Mouse (Mus musculus): Measurements from ENCODE around the gene Cenph. TPM values are rescaled to one million over a fixed set of nuclear protein-coding genes. Genes with fewer than 3 reads are reported as not detected.
A peak's percentile ranks its signal among the peaks of the same experiment; 100 is the strongest.
"Not testable (repeated sequence)": the region's sequence is repeated elsewhere in the genome, so short reads cannot be mapped to it uniquely, and the experiment has no call there.

Gene Cenph
- polyA plus RNA-seq, 1 experiment from 2014 or later, result 6.5 TPM

- no peak for ATAC-seq
- 0 out of 2 replicates have a peak, but pooled peaks cover 4% of the 10 kb centered on the region for H3K36me3 ChIP-seq (ENCODE audit: control insufficient read depth, insufficient read depth, low read length)
- no peak overlapping the region for H3K4me2 ChIP-seq (ENCODE audit: low read length)
- no peaks in the 10 kb centered on the region for H3K9me3 ChIP-seq (ENCODE audit: control insufficient read depth, low read length)
- H3K4me1 ChIP-seq (ENCODE audit: control insufficient read depth, insufficient read depth, low read depth, low read length), result peaks cover 11% of the 10 kb centered on the region
- no peak overlapping the region for H3K4me3 ChIP-seq (ENCODE audit: low read length)
- WGBS, result 92% methylated on average over 2 of the region's 2 CpGs
- H3K9ac ChIP-seq (ENCODE audit: low read depth, low read length), result no peak overlapping the region
- H3K27ac ChIP-seq (ENCODE audit: low read depth, low read length), result no peak overlapping the region
- no peaks in the 10 kb centered on the region for H3K27me3 ChIP-seq (replicated peaks; ENCODE audit: control insufficient read depth, insufficient read depth, low read length)
Measured at GRCm38 (mm10) chr13:100732756-100733155, 42.9 kb downstream of the Cenph start.

DNA sequence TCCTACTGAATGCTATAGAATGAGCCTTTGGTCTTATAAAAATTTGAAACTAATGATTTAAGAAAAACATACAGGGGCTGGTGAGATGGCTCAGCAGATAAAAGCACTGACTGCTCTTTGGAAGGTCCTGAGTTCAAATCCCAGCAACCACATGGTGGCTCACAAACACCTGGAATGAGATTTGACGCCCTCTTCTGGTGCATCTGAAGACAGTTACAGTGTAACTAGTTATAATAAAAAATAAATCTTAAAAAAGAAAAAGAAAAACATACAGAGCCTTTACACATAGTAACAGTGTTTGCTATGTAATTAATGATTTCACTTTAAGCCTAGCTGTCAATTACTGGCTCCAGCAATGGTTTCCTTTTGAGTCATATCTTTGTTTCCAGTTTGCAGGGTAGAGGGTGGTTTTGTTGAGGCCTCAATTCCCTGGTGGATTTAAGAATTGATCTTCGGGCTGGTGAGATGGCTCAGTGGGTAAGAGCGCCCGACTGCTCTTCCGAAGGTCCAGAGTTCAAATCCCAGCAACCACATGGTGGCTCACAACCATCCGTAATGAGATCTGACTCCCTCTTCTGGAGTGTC lies 44.1 kb downstream of the Cenph start:
- H3K36me3 ChIP-seq (ENCODE audit: control insufficient read depth, insufficient read depth, low read length); ATAC-seq; H3K9ac ChIP-seq (ENCODE audit: low read depth, low read length); H3K4me3 ChIP-seq (ENCODE audit: low read length); H3K27ac ChIP-seq (ENCODE audit: low read depth, low read length); H3K27me3 ChIP-seq (replicated peaks; ENCODE audit: control insufficient read depth, insufficient read depth, low read length); H3K9me3 ChIP-seq (ENCODE audit: control insufficient read depth, low read length): not testable (repeated sequence)
- Histone ChIP-seq H3K4me2 (ENCODE audit: low read length) (peak overlapping the region; percentile 74), H3K4me1 (ENCODE audit: control insufficient read depth, insufficient read depth, low read depth, low read length) (peaks cover 11% of the 10 kb centered on the region)
- 92% methylated on average over 5 of the region's 6 CpGs for WGBS

DNA sequence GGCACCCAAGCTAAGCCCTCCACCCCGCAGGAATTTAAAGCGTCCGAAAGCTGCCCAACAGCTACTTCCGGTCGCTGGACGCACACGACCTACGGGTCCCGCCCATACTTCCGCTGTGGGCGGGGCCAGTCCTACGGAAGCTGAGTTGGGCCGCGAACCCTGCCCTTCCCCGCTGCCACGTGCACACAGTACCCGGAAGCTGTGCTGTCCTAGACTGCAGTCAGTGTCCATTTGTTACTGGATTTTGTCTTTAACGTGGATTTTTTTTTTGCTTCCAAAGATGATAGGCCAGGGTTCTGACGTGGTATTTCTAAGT lies 44.9 kb downstream of the Cenph start, which contains the start of gene Cdk7:
Cdk7 (minus strand) TSS at position 79 of the 316 bp plus-strand sequence.
- Histone ChIP-seq H3K9me3 (ENCODE audit: control insufficient read depth, low read length) (no peaks in the 10 kb centered on the region), H3K4me1 (ENCODE audit: control insufficient read depth, insufficient read depth, low read depth, low read length) (peaks cover 11% of the 10 kb centered on the region), H3K9ac (ENCODE audit: low read depth, low read length) (peak within 1 kb of the TSS; percentile 81), H3K27ac (ENCODE audit: low read depth, low read length) (peak within 1 kb of the TSS; percentile 85), H3K36me3 (ENCODE audit: control insufficient read depth, insufficient read depth, low read length) (0 out of 2 replicates have a peak, but pooled peaks cover 2% of the 10 kb centered on the region), H3K27me3 (replicated peaks; ENCODE audit: control insufficient read depth, insufficient read depth, low read length) (no peaks in the 10 kb centered on the region), H3K4me3 (ENCODE audit: low read length) (peak within 1 kb of the TSS; percentile 61), H3K4me2 (ENCODE audit: low read length) (peak within 1 kb of the TSS; percentile 74)
- peak; percentile 99 for ATAC-seq
- WGBS, result 0% methylated on average over 19 of the region's 19 CpGs

DNA sequence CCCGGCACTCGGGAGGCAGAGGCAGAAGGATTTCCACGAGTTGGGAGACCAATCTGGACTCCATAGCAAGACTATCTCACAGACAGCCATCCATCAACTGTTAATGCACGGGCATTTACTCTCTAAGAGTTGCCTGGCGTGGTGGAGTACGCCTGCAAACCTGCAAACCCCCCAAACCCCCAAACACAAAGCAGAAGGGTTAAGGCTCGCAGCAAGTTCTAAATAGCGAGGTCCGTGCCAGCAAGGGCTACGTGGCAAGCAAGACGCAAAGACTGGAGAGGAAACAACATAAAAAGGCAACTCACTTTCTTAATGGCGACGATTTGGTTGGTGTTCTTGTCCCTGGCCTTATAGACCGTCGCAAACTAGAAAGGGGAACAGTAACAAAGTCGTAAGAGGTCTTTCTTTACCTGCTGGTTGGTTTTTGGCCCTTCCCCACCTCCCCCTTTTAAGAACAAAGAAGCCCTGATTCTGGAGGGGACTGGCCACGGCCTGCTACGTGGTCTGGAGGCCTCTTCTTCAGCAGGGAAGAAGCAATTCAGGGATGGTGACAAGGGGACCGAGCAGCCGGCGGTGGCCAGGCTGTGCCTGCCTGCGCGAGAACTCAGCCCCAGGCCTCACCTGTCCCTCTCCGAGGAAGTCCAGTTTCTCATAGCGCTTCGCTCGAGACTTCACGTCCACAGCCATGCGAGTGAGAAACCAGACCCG lies 45.4 kb downstream of the Cenph start:
- peak; percentile 90 for ATAC-seq
- H3K4me1 ChIP-seq (ENCODE audit: control insufficient read depth, insufficient read depth, low read depth, low read length), result peaks cover 11% of the 10 kb centered on the region
- peak overlapping the region; percentile 85 for H3K27ac ChIP-seq (ENCODE audit: low read depth, low read length)
- WGBS, result 1% methylated on average over 30 of the region's 30 CpGs
- 0 out of 2 replicates have a peak, but pooled peaks cover 2% of the 10 kb centered on the region for H3K36me3 ChIP-seq (ENCODE audit: control insufficient read depth, insufficient read depth, low read length)
- peak overlapping the region; percentile 81 for H3K9ac ChIP-seq (ENCODE audit: low read depth, low read length)
- H3K4me3 ChIP-seq (ENCODE audit: low read length), result peak overlapping the region; percentile 61
- H3K4me2 ChIP-seq (ENCODE audit: low read length), result peak overlapping the region; percentile 66
- H3K9me3 ChIP-seq (ENCODE audit: control insufficient read depth, low read length), result no peaks in the 10 kb centered on the region
- H3K27me3 ChIP-seq (replicated peaks; ENCODE audit: control insufficient read depth, insufficient read depth, low read length), result no peaks in the 10 kb centered on the region

DNA sequence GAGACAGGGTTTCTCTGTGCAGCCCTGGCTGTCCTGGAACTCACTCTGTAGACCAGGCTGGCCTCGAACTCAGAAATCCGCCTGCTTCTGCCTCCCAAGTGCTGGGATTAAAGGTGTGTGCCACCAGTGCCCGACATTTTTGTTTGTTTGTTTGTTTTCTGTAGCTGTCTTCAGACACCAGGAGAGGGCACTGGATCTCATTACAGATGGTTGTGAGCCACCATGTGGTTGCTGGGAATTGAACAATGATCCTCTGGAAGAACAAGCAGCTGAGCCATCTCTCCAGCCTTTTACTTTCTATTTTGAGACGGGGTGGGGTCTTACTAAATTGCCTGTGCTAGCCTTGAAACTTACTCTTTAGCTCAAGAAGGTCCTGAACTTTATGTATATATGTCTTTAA lies 47.2 kb downstream of the Cenph start:
- 94% methylated on average over 4 of the region's 4 CpGs for WGBS
- not testable (repeated sequence) for H3K4me3 ChIP-seq (ENCODE audit: low read length); H3K27ac ChIP-seq (ENCODE audit: low read depth, low read length); H3K4me2 ChIP-seq (ENCODE audit: low read length); H3K9me3 ChIP-seq (ENCODE audit: control insufficient read depth, low read length); H3K27me3 ChIP-seq (replicated peaks; ENCODE audit: control insufficient read depth, insufficient read depth, low read length); H3K9ac ChIP-seq (ENCODE audit: low read depth, low read length); H3K36me3 ChIP-seq (ENCODE audit: control insufficient read depth, insufficient read depth, low read length); ATAC-seq
- H3K4me1 ChIP-seq (ENCODE audit: control insufficient read depth, insufficient read depth, low read depth, low read length), result peaks cover 11% of the 10 kb centered on the region

DNA sequence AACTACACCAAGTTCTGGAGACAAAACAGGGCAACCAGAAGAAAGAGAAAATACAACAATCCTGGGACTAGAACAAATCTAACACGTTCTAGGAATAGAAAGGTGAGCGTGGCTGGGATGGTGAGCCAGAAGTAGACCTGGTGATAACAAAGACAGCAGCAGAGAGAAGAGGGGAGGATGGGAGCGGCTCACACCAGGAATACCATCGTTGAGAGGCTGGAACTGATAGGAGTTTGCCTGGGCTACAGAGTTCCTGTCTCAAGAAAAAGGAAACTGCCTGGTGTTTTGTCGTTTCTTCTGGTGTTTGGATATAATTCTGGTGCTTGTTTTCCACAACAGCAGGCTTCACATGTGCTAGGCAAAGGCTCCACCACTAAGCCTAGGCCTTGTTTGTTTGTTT lies 47.6 kb downstream of the Cenph start:
- no peaks in the 10 kb centered on the region for H3K9me3 ChIP-seq (ENCODE audit: control insufficient read depth, low read length)
- H3K4me3 ChIP-seq (ENCODE audit: low read length), result no peak overlapping the region
- no peak for ATAC-seq
- H3K4me1 ChIP-seq (ENCODE audit: control insufficient read depth, insufficient read depth, low read depth, low read length), result peaks cover 11% of the 10 kb centered on the region
- WGBS, result 95% methylated on average over 5 of the region's 5 CpGs
- H3K4me2 ChIP-seq (ENCODE audit: low read length), result no peak overlapping the region
- H3K27me3 ChIP-seq (replicated peaks; ENCODE audit: control insufficient read depth, insufficient read depth, low read length), result no peaks in the 10 kb centered on the region
- H3K36me3 ChIP-seq (ENCODE audit: control insufficient read depth, insufficient read depth, low read length), result 0 out of 2 replicates have a peak, but pooled peaks cover 2% of the 10 kb centered on the region
- H3K27ac ChIP-seq (ENCODE audit: low read depth, low read length), result no peak overlapping the region
- H3K9ac ChIP-seq (ENCODE audit: low read depth, low read length), result no peak overlapping the region

DNA sequence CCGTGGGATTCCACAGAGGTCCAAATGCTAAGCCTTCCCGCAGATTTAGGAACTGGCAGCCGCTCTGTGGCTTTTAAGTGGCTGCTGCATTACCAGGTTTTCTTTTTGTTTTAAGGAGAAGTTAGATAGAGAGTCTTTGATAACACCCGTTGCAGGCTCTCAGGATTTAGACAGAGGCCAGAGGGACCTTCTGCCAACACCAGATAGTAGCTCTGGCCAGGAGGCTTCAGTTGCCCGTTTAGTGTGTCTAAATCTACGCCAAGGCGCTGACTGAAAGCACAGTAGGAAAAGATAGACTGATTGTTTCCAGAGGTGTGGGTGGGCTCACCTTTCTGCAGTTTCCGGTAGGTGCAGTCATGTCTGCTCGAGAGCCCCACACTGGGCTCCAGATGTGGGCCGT lies 50.5 kb downstream of the Cenph start:
- H3K4me2 ChIP-seq (ENCODE audit: low read length), result no peak overlapping the region
- whole genome bisulfite sequencing, result 88% methylated on average over 10 of the region's 10 CpGs
- ATAC-seq, result no peak
- H3K4me1 ChIP-seq (ENCODE audit: control insufficient read depth, insufficient read depth, low read depth, low read length), result peaks cover 11% of the 10 kb centered on the region
- H3K4me3 ChIP-seq (ENCODE audit: low read length), result no peak overlapping the region
- no peak overlapping the region for H3K27ac ChIP-seq (ENCODE audit: low read depth, low read length)
- H3K9me3 ChIP-seq (ENCODE audit: control insufficient read depth, low read length), result no peaks in the 10 kb centered on the region
- no peaks in the 10 kb centered on the region for H3K27me3 ChIP-seq (replicated peaks; ENCODE audit: control insufficient read depth, insufficient read depth, low read length)
- peaks cover 4% of the 10 kb centered on the region for H3K36me3 ChIP-seq (ENCODE audit: control insufficient read depth, insufficient read depth, low read length)
- no peak overlapping the region for H3K9ac ChIP-seq (ENCODE audit: low read depth, low read length)

- WGBS, result 59% methylated on average over 7 of the region's 7 CpGs
- H3K9me3 ChIP-seq (ENCODE audit: control insufficient read depth, low read length), result no peaks in the 10 kb centered on the region
- peak overlapping the region; percentile 48; the same call in 1 of the 2 replicates for H3K27ac ChIP-seq (ENCODE audit: low read depth, low read length)
- H3K4me1 ChIP-seq (ENCODE audit: control insufficient read depth, insufficient read depth, low read depth, low read length), result peaks cover 4% of the 10 kb centered on the region
- H3K4me2 ChIP-seq (ENCODE audit: low read length), result peak overlapping the region; percentile 15; the same call in 1 of the 2 replicates
- H3K27me3 ChIP-seq (replicated peaks; ENCODE audit: control insufficient read depth, insufficient read depth, low read length), result no peaks in the 10 kb centered on the region
- H3K9ac ChIP-seq (ENCODE audit: low read depth, low read length), result no peak overlapping the region
- peak; percentile 75 for ATAC-seq
- no peak overlapping the region for H3K4me3 ChIP-seq (ENCODE audit: low read length)
- H3K36me3 ChIP-seq (ENCODE audit: control insufficient read depth, insufficient read depth, low read length), result peaks cover 5% of the 10 kb centered on the region
Measured at GRCm38 (mm10) chr13:100724051-100724754, 51.5 kb downstream of the Cenph start.

DNA sequence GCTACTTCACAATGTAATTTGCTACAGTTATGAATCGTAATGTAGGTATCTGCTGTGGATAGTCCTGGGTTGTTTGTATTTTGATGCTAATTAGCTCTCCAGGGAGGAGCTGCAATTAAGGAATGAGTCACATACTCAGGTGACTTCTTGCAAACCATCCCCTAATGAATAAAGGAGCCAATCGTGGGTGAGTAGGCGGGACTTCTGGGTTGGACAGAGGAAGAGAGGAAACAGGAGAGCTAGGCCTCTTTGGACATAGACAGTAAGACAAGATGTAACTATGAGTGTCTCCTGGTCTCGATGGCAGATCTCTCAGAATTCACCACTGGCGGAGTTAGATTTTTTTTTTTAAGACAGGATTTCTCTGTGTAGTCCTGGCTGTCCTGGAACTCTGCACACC lies 54.0 kb downstream of the Cenph start:
- Histone ChIP-seq H3K9me3 (ENCODE audit: control insufficient read depth, low read length) (no peaks in the 10 kb centered on the region), H3K4me1 (ENCODE audit: control insufficient read depth, insufficient read depth, low read depth, low read length) (no peaks in the 10 kb centered on the region; the same call in 1 of the 2 replicates), H3K27me3 (replicated peaks; ENCODE audit: control insufficient read depth, insufficient read depth, low read length) (no peaks in the 10 kb centered on the region), H3K4me2 (ENCODE audit: low read length) (no peak overlapping the region), H3K36me3 (ENCODE audit: control insufficient read depth, insufficient read depth, low read length) (peaks cover 15% of the 10 kb centered on the region), H3K9ac (ENCODE audit: low read depth, low read length) (no peak overlapping the region), H3K27ac (ENCODE audit: low read depth, low read length) (no peak overlapping the region), H3K4me3 (ENCODE audit: low read length) (no peak overlapping the region)
- ATAC-seq, result no peak
- WGBS, result 87% methylated on average over 5 of the region's 5 CpGs

All from hindbrain, embryonic 16.5 days (tissue).